Mouse (Mus musculus): ENCODE measurements at regions not wholly inside any gene's neighbourhood (a gene's known extent, or its start where the extent isn't known, plus 50 kb on each side); places are given as distances from the start of the nearest gene placed in this dataset.

DNA sequence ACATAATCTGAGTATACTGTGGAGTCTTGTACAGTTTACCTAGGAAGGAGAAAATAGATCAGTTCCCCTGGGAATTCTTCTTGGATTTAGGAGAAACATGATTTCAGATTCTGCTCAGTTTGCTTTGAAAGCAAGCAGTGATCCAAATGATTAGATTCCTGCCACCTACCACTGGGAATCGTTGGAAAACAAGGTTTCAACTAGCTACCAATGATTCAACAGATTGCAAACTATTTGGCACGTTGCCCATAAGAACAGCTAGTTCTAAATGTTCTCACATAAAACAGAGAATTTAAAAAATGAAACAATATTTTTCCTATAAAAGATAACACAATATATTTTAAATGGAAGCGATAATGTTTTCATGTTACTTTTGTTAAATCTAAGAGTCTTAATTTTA is 54.8 kb downstream of the G6pd2 start:
- DNase-seq (ENCODE audit: extremely low spot score in 1 of 2, low spot score in 1 of 2): peak in 1 of 2 experiments; percentile 22
